Mouse (Mus musculus) ES-E14 (cell line): Measurements from ENCODE around the gene Hyal1. TPM values are rescaled to one million over a fixed set of nuclear protein-coding genes. Genes with fewer than 3 reads are reported as not detected.

Experiments
- DNase-seq: peaks from one replicate; pipeline ENCODE4 v3.0.0-alpha.2; 2013; ENCODE audit warnings: low read depth, low spot score
- H3K27ac ChIP-seq: 2 replicates; pipeline ENCODE4 v1.5.1; 2012; ENCODE audit warnings: low read depth, mild to moderate bottlenecking, low read length, moderate library complexity, mixed read lengths; ENCODE audit not compliant: poor library complexity, insufficient read depth, severe bottlenecking
- H3K36me3 ChIP-seq: 2 replicates; pipeline ENCODE4 v1.6.1; 2012; ENCODE audit warnings: mild to moderate bottlenecking, low read length, moderate library complexity, mixed read lengths; ENCODE audit not compliant: control insufficient read depth, poor library complexity, insufficient read depth, severe bottlenecking
- H3K4me1 ChIP-seq, 2 experiments: fragments of 150-350 bp in 1 of 2; sonication (generic) in 1 of 2; 2 replicates each; pipeline ENCODE4 v1.6.1; 2012; ENCODE audit warnings: low read length in 2 of 2, mild to moderate bottlenecking in 1 of 2, mixed read lengths in 1 of 2; ENCODE audit not compliant: control insufficient read depth in 2 of 2, insufficient read depth in 2 of 2, poor library complexity in 1 of 2
- H3K4me3 ChIP-seq, 2 experiments: fragments of 150-350 bp in 1 of 2; sonication (generic) in 1 of 2; 2 replicates each; pipeline ENCODE4 v1.5.1; 2012; ENCODE audit warnings: low read length in 2 of 2, low read depth in 1 of 2, mild to moderate bottlenecking in 1 of 2, mixed read lengths in 1 of 2; ENCODE audit not compliant: insufficient read depth in 1 of 2, poor library complexity in 1 of 2, severe bottlenecking in 1 of 2
- H3K9ac ChIP-seq: 2 replicates; pipeline ENCODE4 v1.6.1; 2012; ENCODE audit warnings: low read depth, mild to moderate bottlenecking, low read length, mixed read lengths; ENCODE audit not compliant: poor library complexity, insufficient read depth, severe bottlenecking
- H3K9me3 ChIP-seq: fragments of 150-350 bp; sonication (generic); 2 replicates; pipeline ENCODE4 v1.6.1; 2012; ENCODE audit warnings: low read depth, mild to moderate bottlenecking, low read length; ENCODE audit not compliant: control insufficient read depth, insufficient read depth
- CHD2 ChIP-seq: IDR thresholded peaks from 2 replicates; pipeline ENCODE4 v1.6.1; 2014; ENCODE audit warnings: mild to moderate bottlenecking, low read depth, low read length, inconsistent platforms
- HCFC1 ChIP-seq: IDR thresholded peaks from 2 replicates; pipeline ENCODE4 v1.6.1; 2012; ENCODE audit warnings: low read length, inconsistent platforms, borderline replicate concordance; ENCODE audit not compliant: insufficient read depth
- MAFK ChIP-seq: IDR thresholded peaks from 2 replicates; pipeline ENCODE4 v1.6.1; 2014; ENCODE audit warnings: mild to moderate bottlenecking, low read depth, low read length, inconsistent platforms; ENCODE audit not compliant: insufficient read depth
- ZC3H11A ChIP-seq: IDR thresholded peaks from 2 replicates; pipeline ENCODE4 v1.6.1; 2012; ENCODE audit warnings: low read depth, mild to moderate bottlenecking, inconsistent platforms, low read length, borderline replicate concordance
- ZNF384 ChIP-seq: IDR thresholded peaks from 2 replicates; pipeline ENCODE4 v1.6.1; 2012; ENCODE audit warnings: low read depth, low read length, inconsistent platforms
- in situ Hi-C, 2 experiments: fragments of 600-800 bp; cut with MboI; formaldehyde crosslinking; loops; one replicate each; pipeline ENCODE4 v1.15.1; 2025; ENCODE audit warnings: low sequenced_read_pairs in 2 of 2, inconsistent platforms in 1 of 2; ENCODE audit not compliant: unreplicated experiment in 2 of 2
- total RNA-seq: library from RNA; depleted of rRNA; stranded (reverse); fragments of 300-350 nt; gene quantifications from 2 replicates; pipeline ENCODE4 v1.2.3, GENCODE M21; 2012

Hyal1 gene
- total RNA-seq, 1 experiment = 11.8 TPM

DNA sequence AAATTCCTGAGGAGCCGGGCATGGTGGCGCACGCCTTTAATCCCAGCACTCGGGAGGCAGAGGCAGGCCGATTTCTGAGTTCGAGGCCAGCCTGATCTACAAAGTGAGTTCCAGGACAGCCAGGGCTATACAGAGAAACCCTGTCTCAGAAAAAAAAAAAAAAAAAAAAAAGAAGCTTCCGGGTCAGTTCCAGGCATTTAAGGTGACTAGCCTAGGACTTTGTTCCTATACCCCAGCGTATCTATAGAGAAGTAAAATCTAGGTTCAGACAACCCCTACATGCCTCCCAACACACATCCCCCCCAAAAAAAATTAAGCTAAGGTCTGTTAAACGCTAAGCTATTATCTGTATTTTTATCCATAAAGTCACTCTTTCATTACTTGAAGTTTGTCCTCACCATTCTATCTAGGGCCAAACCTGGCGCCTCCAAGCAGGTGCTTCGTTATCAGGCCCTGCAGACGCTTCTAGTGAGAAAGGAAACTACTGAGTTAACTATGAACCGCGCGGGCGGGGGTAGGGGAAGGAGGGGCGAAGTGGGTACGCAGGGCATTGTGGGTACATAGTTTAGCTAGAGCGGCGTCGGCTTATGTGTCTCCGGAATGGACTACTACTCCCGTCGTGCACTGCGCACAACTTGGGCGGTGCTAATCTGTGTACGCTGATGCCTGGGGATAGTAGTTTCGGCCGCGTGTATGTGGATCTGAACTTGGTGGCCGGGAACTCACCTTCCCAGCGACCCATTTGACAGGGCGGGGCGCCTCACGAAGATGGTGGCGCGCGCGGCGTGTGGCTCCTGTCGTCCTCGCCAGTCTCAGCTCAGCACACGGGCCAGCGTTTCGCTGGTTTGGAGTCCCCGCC, 10.5 kb downstream of the Hyal1 start, which contains the start of gene Ifrd2:
Gene Ifrd2 (plus strand): TSS at position 669 of the 859 bp plus-strand sequence.
- TF ChIP-seq HCFC1 = peak; percentile 99
- TF ChIP-seq MAFK = no peak
- in situ Hi-C loops = no loop called here
- DNase-seq = peak; percentile 95
- H3K36me3 ChIP-seq = peaks cover 26% of the 10 kb centered on the region
- H3K9me3 ChIP-seq = no peaks in the 10 kb centered on the region
- H3K27ac ChIP-seq = 0 out of 2 replicates have a peak within 1 kb of the TSS, but pooled peaks have one; percentile 16
- H3K4me3 ChIP-seq = peak within 1 kb of the TSS; percentile 83 to 86
- peaks cover 0 to 17% of the 10 kb centered on the region in 2 experiments; a peak in 2 of 4 replicates for H3K4me1 ChIP-seq
- peak within 1 kb of the TSS; percentile 87 for H3K9ac ChIP-seq

DNA sequence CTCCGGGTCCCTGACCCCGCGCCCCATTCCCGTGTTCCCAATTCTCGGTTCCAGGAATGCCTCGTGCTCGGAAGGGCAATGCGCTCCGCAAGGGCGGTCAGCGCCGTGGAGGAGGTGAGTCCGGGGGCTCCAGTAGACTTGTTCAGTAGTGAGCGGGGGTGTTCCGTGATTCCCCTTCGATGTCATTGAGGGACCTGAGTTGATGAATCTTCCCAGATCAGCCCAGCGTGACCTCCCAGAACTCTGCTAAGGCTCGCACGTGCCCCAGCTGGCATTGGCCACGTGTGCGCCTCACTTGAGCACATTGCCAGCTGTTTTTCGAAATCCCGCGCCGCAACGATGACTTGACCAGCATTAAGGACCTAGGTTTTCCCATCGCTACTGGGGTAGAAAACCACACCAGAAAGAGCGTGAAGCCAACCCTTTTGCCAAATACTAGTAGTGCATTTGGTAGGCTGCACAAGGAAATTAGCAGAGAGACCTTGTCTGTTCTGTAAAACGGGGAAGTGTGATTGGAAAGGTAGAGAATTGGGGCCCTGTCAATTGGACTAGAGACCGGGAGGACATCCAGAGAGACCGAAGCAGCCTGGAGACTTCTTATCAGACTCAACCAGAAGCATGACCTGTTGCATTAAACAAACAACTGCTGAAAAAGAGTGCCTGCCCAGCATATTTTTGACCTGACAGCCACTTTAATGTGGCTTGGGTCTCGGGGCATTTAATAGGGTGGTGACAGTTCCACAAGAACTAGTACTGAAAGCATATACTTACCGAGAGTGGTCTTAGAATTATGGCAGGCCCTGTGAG, 11.3 kb downstream of the Hyal1 start:
- TF ChIP-seq MAFK = no peak
- no peak for TF ChIP-seq ZC3H11A
- no peak for TF ChIP-seq ZNF384
- TF ChIP-seq HCFC1 = no peak
- no peak for TF ChIP-seq CHD2
- Histone ChIP-seq H3K4me3 (peak overlapping the region; percentile 83 to 86), H3K27ac (0 out of 2 replicates have a peak overlapping the region, but pooled peaks have one; percentile 16), H3K9me3 (no peaks in the 10 kb centered on the region), H3K9ac (peak overlapping the region; percentile 87), H3K4me1 (peaks cover 0 to 11% of the 10 kb centered on the region in 2 experiments; a peak in 2 of 4 replicates), H3K36me3 (peaks cover 33% of the 10 kb centered on the region)
- in situ Hi-C loops = no loop called here
- DNase-seq = no peak

DNA sequence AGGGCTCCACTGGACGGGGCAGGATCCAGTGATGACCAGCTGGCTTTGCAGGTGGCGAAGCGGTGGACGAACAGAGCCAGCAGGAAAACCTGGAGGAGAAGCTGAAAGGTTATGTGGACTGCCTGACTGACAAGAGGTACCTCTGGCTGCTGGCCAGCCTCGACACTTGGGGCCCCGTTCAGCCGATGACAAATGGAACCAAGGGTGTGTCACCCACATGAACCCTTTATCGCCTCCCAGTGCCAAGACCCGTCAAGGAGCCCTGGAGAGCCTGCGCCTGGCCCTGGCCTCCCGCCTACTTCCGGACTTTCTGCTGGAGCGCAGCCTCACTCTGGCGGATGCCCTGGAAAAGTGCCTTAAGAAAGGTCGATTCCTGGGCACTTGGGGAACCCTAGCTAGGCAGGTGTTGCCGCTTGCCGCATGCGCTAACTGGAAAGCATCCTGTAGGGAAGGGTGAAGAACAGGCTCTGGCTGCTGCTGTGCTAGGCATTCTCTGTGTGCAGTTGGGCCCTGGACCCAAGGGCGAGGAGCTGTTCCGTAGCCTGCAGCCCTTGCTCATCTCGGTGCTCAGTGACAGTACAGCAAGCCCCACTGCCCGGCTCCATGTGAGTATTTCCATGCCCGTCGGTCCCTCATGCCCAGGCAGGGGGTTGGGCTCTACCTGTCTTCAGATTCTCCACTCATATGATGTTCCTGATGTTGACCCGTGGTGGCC, 13.5 kb downstream of the Hyal1 start:
- no peak for DNase-seq
- no peaks in the 10 kb centered on the region for H3K9me3 ChIP-seq
- peaks cover 46% of the 10 kb centered on the region for H3K36me3 ChIP-seq
- H3K9ac ChIP-seq = no peak overlapping the region
- TF ChIP-seq ZC3H11A = no peak
- peak overlapping the region; percentile 6; the same call in 1 of the 2 replicates for H3K27ac ChIP-seq
- in situ Hi-C loops = no loop called here
- H3K4me3 ChIP-seq = no peak overlapping the region
- H3K4me1 ChIP-seq = peaks cover 0 to 25% of the 10 kb centered on the region in 2 experiments; a peak in 2 of 4 replicates

DNA sequence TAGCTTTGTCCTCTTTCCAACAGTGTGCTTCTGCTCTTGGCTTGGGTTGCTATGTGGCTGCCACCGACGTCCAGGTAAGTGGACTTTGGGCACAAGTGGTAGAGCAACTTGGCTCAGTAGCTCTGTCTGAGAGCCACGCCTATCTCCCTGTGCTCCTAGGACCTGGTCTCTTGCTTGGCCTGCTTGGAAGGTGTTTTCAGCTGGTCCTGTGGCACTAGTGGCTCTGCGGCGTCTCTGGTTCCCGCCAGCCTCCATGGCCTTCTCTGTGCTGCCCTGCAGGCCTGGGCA, 14.0 kb downstream of the Hyal1 start:
- in situ Hi-C loops = no loop called here
- Histone ChIP-seq H3K4me1 (peaks cover 0 to 25% of the 10 kb centered on the region in 2 experiments; a peak in 2 of 4 replicates), H3K36me3 (peaks cover 46% of the 10 kb centered on the region), H3K9ac (no peak overlapping the region), H3K4me3 (no peak overlapping the region), H3K9me3 (no peaks in the 10 kb centered on the region), H3K27ac (peak overlapping the region; percentile 6; the same call in 1 of the 2 replicates)
- no peak for DNase-seq
- TF ChIP-seq CHD2 = no peak
- TF ChIP-seq HCFC1 = no peak
- TF ChIP-seq ZC3H11A = no peak
- TF ChIP-seq ZNF384 = no peak
- TF ChIP-seq MAFK = no peak
